Mouse (Mus musculus) right cerebral cortex, adult 2 months (tissue): ENCODE results near the gene Tspyl1.

Experiments
- DNase-seq, 2 experiments: peaks; one replicate each; pipeline ENCODE4 v3.0.0; 2021 to 2022; ENCODE audit warnings: low spot score in 2 of 2

Gene Tspyl1

DNA sequence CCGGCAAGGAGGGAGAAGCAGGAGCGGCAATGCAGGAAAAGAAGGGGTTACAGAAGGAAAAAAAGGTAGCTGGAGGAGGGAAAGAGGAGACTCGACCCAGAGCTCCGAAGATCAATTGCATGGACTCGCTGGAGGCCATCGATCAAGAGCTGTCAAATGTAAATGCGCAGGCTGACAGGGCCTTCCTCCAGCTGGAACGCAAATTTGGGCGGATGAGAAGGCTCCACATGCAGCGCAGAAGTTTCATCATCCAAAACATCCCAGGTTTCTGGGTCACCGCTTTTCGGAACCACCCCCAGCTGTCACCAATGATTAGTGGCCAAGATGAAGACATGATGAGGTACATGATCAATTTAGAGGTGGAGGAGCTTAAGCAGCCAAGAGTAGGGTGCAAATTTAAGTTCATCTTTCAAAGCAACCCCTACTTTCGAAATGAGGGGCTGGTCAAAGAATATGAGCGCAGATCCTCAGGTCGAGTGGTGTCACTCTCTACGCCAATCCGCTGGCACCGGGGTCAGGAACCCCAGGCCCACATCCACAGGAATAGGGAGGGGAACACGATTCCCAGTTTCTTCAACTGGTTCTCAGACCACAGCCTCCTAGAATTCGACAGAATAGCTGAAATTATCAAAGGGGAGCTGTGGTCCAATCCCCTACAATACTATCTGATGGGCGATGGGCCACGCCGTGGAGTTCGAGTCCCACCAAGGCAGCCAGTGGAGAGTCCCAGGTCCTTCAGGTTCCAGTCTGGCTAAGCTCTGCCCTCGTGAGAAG is 16.2 kb downstream of the Tspyl1 start:
- peak in 1 of 2 experiments; percentile 52 for DNase-seq

DNA sequence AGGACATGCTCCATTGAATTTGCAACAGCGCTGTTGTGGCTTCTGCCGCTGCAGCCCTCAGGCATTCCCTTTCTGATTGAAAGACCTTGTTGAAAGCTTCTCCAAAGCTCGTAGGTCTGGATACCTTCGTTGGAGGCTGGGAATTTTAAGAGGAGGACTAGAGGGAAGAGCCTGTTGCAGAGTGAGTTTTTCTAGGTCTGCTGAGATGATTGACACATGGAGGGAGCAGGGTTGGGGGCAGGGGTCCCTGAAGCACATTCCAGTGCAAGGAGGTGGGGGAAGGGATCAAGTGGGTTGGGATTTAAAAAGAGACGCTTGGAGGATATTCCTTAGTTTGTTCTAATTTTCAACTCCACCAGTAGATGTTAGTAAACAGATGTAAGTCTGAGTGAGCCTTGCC is 18.4 kb downstream of the Tspyl1 start:
- no peak for DNase-seq

DNA sequence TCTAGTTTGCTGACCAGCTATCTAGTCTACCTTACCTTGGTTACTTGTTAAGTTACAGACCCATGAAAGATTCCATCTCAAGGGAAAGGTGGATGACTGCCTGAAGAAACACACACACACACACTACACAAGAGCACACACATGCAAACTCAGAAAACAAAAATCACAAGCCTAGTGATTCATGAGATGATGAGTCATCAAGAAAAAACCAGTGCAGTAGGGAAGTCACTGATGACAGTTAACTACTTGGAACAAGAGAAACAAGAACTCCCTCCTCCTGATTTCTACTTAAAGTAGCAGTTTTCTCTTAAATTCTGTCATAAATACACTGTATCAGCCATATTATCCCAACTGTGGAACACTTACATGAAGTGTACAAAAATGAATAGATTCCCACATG is 25.1 kb downstream of the Tspyl1 start:
- DNase-seq: no peak

DNA sequence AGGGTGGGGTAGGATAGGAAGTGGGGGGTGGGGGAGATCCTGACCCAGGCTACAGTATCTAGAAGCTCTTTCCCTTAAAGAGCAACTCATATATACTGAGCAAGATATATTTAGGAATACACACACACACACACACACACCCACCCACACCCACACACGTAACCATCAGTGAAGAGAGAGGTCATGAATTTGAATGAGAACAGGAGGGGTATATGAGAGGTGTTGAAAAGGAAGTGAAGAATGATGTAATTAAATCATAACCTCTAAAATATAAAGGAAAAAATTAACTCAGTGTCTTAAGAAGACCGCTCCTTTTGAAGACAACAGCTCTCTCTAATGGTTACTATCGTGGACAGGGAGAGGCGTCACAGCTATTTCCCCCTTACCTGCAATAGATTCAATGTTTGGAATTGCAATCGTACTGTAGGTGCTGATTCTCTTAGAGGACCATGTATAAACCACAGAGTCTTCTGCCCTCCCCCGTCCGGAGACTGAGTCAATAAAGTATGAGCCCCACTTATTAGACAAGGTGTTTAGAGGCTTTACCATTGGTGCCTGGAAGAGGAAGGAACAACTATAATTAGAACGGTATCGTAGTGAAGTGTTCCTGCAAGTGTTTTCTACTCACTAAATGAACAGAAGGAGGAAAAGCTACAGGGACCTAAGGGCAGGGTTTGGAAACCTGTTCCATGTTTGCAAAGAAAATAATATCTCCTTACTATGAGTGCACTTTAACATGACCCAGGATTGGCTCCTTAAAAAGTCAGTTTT is 28.1 kb downstream of the Tspyl1 start:
- no peak for DNase-seq

DNA sequence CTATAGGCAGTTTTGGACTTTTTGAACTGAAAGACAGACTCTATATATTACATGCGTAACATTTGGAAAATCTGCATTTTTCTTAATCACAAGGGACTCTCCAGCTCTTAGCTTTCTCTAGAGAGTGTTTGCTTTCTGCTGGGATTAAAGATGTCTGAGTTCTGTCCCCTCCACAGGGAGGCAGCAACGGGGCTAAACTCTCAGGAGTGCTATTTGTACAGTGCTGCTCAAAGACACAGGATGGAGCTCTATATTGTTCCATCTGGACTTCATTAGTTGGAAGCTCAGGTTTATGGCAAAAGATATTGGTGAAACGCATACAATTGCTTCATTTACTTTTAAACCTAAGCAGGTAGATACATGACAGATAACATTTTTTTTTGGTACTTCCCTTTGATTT is 30.5 kb downstream of the Tspyl1 start:
- DNase-seq: no peak

DNA sequence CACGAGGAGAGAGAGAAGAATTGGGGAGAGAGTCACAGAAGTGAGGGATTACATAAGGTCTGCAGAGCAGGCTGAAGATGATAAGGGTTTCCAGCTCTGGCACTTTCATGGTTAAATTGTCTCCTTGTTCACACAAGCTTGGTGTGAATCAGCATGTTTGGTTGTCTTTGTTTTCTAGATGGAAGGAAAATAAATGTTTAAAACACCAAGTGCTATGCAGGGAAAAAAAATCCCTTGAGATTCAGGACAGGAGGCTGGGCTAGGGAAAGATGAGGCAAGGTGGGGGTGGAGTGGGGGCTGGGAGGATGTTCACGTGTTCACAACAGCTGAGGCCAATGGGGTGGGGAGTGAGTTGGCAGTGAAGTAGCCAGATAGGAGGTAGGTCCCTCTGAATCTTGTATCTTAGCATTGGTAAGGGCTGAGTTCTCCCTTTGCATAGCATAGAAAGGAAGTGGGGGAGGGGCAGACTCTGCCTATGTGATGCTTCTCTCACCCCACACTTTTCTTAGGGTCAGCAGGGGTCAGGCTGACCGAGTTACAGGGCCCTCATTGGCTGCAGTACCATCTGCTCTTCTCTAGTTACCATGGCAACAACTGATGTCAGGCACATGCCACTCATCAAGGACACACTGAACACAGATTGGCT is 34.7 kb downstream of the Tspyl1 start:
- DNase-seq: peak; percentile 71 to 72

DNA sequence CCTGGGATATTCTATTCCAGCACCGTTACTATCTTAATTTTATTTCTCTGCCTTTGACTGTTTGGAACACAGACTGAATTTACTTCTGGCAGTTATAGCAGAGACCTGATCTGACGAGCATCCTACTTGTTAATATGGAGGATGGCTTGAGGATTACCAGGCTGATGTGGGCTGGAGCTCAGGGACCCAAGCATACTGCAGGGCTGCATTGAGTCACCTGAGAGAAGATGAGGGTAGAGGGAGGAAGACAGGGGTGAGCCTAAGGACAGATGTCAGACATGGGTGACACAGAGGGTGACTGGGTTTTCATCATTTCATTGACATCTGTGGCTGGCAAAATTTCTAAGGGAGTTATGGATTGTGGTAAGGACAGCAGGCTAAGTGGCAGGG is 35.2 kb downstream of the Tspyl1 start:
- DNase-seq: no peak

DNA sequence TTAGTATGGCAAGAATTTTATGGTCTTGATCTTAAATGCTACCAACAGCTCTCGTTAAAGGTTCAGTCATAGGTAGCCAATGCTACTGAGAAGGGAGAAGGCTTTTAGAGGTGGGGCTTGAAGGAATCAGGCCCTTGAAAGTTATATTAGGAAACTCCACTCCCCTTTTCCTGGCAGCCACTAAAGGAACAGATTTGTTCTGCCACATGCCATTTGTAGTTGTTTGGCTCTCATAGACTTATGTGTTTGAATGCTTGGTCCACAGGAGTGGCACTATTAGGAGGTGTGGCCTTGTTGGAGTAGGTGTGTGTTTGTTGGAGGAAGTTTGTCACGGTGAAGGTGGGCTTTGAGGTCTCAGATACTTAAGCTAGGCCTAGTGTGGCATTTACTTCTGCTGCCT is 38.8 kb downstream of the Tspyl1 start:
- no peak for DNase-seq

DNA sequence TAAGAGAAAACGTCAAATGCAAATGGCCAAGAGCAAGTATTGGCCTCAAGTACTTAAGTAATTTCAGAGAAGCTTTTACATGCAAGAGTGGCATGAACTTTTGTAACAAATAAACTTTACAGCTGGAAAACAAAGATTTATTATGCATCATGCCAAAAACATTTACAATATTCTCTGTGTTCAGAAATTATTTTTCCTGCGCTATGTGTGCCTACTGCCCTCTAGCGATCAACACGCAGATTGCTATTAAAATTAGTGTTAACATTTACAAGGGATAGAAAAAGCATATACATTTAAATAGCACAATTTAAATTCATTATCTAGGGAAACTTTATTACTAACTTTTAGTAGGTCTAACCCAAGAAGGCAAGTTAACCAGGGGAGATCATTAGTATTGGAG is 44.7 kb downstream of the Tspyl1 start:
- DNase-seq: no peak

DNA sequence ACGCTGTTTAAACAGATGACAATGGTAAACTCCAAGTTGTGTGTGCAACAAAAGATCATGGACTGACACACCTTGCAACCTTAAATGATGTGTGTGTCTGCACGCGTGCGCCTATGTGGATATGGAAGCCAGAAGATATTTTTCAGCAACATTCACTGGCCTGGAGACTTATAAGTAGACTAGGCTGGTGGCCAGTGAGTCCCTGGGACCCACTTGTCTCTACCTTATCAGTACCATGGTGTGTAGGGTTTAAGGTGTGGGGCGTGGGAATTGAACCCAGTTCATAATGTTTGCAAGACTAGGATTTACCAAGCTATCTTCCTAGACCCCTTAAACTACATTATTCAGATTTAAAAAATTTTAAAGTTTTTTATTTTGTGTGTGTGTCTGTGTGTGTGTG is 45.2 kb downstream of the Tspyl1 start:
- no peak for DNase-seq

DNA sequence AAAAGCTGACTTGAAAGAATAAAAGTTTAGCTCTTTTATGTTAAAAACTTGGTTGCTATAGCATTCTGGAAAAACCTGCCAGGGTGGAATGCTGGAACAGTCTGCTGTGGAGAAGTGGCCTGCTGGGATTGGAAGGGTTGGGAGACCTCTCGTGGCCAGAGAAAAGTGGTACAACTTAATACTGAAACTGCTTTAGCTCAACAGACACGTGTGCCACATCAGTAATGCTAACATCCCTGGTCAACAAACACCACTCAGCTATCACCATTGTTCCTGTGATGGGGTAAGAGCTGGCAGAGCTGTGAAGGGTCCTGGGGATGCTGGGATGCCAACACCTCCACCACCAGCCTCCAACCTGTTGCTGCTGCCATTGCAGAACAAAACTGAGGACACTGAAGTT is 46.3 kb downstream of the Tspyl1 start:
- peak; percentile 59 to 71 for DNase-seq
